Mouse (Mus musculus): ENCODE measurements around the gene Esr1.
"Not testable (repeated sequence)": the region's sequence is repeated elsewhere in the genome, so short reads cannot be mapped to it uniquely, and the experiment has no call there.

The Esr1 gene

GRCm38 (mm10) chr10:4709915-4710314, 98.5 kb downstream of the Esr1 start:
- peak; percentile 21 for DNase-seq

GRCm38 (mm10) chr10:4711434-4711833, 100.0 kb downstream of the Esr1 start:
- DNase-seq = no peak

- peak; percentile 20 for DNase-seq
Measured at GRCm38 (mm10) chr10:4712061-4712908, 100.9 kb downstream of the Esr1 start.

GRCm38 (mm10) chr10:4713398-4713797, 102.0 kb downstream of the Esr1 start:
- no peak for DNase-seq

- peak; percentile 18 for DNase-seq
Measured at GRCm38 (mm10) chr10:4724851-4725250, 113.5 kb downstream of the Esr1 start.

- no peak for DNase-seq
Measured at GRCm38 (mm10) chr10:4726141-4726540, 114.7 kb downstream of the Esr1 start.

- no peak for DNase-seq
Measured at GRCm38 (mm10) chr10:4732328-4732727, 120.9 kb downstream of the Esr1 start.

GRCm38 (mm10) chr10:4733987-4734386, 122.6 kb downstream of the Esr1 start:
- no peak for DNase-seq

- DNase-seq = no peak
Measured at GRCm38 (mm10) chr10:4734942-4735341, 123.5 kb downstream of the Esr1 start.

- no peak for DNase-seq
Measured at GRCm38 (mm10) chr10:4738311-4738710, 126.9 kb downstream of the Esr1 start.

- DNase-seq = not testable (repeated sequence)
Measured at GRCm38 (mm10) chr10:4751091-4751490, 139.7 kb downstream of the Esr1 start.

- no peak for DNase-seq
Measured at GRCm38 (mm10) chr10:4752977-4753376, 141.6 kb downstream of the Esr1 start.

- peak; percentile 10 for DNase-seq
Measured at GRCm38 (mm10) chr10:4775541-4775940, 164.1 kb downstream of the Esr1 start.

- DNase-seq = peak; percentile 40
Measured at GRCm38 (mm10) chr10:4776007-4776713, 164.8 kb downstream of the Esr1 start.

GRCm38 (mm10) chr10:4776714-4777090, 165.3 kb downstream of the Esr1 start:
- no peak for DNase-seq

GRCm38 (mm10) chr10:4777996-4778395, 166.6 kb downstream of the Esr1 start:
- no peak for DNase-seq

- no peak for DNase-seq
Measured at GRCm38 (mm10) chr10:4780926-4781325, 169.5 kb downstream of the Esr1 start.

- DNase-seq = peak; percentile 7
Measured at GRCm38 (mm10) chr10:4787003-4787628, 175.7 kb downstream of the Esr1 start.

- DNase-seq = no peak
Measured at GRCm38 (mm10) chr10:4798268-4798808, 186.9 kb downstream of the Esr1 start.

GRCm38 (mm10) chr10:4824366-4824765, 213.0 kb downstream of the Esr1 start:
- DNase-seq = no peak

- no peak for DNase-seq
Measured at GRCm38 (mm10) chr10:4830592-4830991, 219.2 kb downstream of the Esr1 start.

GRCm38 (mm10) chr10:4838099-4838498, 226.7 kb downstream of the Esr1 start:
- DNase-seq = no peak

GRCm38 (mm10) chr10:4841039-4841438, 229.6 kb downstream of the Esr1 start:
- DNase-seq = no peak
